10 mouse cellular contexts compared by ENCODE assay signal in genomic region chr9:65156604-65157003, GRCm38 (mm10). TPM values are rescaled to one million over a fixed set of nuclear protein-coding genes. Genes with fewer than 3 reads are reported as not detected.
DNase-seq lines count a peak whose midpoint lies in the region; ATAC-seq and TF ChIP-seq lines count a peak whose summit lies in the region.
"Had no signal": no experiment of that assay in that cellular context is flagged by ENCODE, and none has a peak within 500 bp of the region (broad histone marks: within the 10 kb centered on the region; RNA-seq: fewer than 3 reads in every experiment).

No protein-coding gene starts in this region.

- no peaks in the 10 kb centered on the region for H3K27me3 ChIP-seq in midbrain, embryonic 10.5 days (ENCODE audit: low read depth, poor library complexity, severe bottlenecking)
- H3K27me3 ChIP-seq in midbrain, postnatal 0 days (ENCODE audit: insufficient read depth, low read length) = no peaks in the 10 kb centered on the region
- H3K27me3 ChIP-seq in hindbrain, postnatal 0 days (ENCODE audit: insufficient read depth, low read length) = no peaks in the 10 kb centered on the region

- H3K27ac ChIP-seq in midbrain, embryonic 10.5 days (replicated peaks) = peak overlapping the region; percentile 91
- no peak overlapping the region for H3K27ac ChIP-seq in midbrain, postnatal 0 days (ENCODE audit: low read depth, low read length)
- H3K27ac ChIP-seq in hindbrain, postnatal 0 days = no peak overlapping the region

- peaks cover 80% of the 10 kb centered on the region for H3K36me3 ChIP-seq in midbrain, embryonic 10.5 days
- no peaks in the 10 kb centered on the region for H3K36me3 ChIP-seq in midbrain, postnatal 0 days (ENCODE audit: insufficient read depth, low read length)
- no peaks in the 10 kb centered on the region for H3K36me3 ChIP-seq in hindbrain, postnatal 0 days (ENCODE audit: insufficient read depth, low read length)

- WGBS in midbrain, embryonic 10.5 days = 10% methylated on average over 8 of the region's 8 CpGs
- WGBS in midbrain, postnatal 0 days = 14% methylated on average over 8 of the region's 8 CpGs
- WGBS in hindbrain, postnatal 0 days = 8% methylated on average over 8 of the region's 8 CpGs

- no peak for ATAC-seq in midbrain, postnatal 0 days (ENCODE audit: low FRiP score)
- ATAC-seq in hindbrain, postnatal 0 days = peak; percentile 47; the same call in 1 of the 2 replicates

- no peaks in the 10 kb centered on the region for H3K9me3 ChIP-seq in midbrain, embryonic 10.5 days (replicated peaks)
- no peaks in the 10 kb centered on the region for H3K9me3 ChIP-seq in midbrain, postnatal 0 days (ENCODE audit: low read length)
- H3K9me3 ChIP-seq in hindbrain, postnatal 0 days (ENCODE audit: low read length) = no peaks in the 10 kb centered on the region

- peak; percentile 35 for DNase-seq in adrenal gland, postnatal 14 days
- no peak for DNase-seq in adrenal gland, postnatal 10 days
- DNase-seq in midbrain, embryonic 10.5 days (ENCODE audit: low spot score) = peak; percentile 51
- DNase-seq in midbrain, postnatal 0 days (ENCODE audit: low spot score) = no peak
- DNase-seq in hindbrain, postnatal 0 days (ENCODE audit: low spot score) = no peak
- no peak for DNase-seq in cerebellum, postnatal 25 days
- no peak for DNase-seq in spleen, adult 18-20 months
- no peak for DNase-seq in kidney, postnatal 25 days
- DNase-seq: thymus, postnatal 4 days had no signal

- peak overlapping the region; percentile 34 for H3K4me3 ChIP-seq in midbrain, embryonic 10.5 days
- H3K4me3 ChIP-seq in midbrain, postnatal 0 days (ENCODE audit: low read depth, low read length) = no peak overlapping the region
- H3K4me3 ChIP-seq in hindbrain, postnatal 0 days (ENCODE audit: low read length) = no peak overlapping the region
- H3K4me3 ChIP-seq: myocyte had no signal

- no peak overlapping the region for H3K4me2 ChIP-seq in midbrain, postnatal 0 days (ENCODE audit: low read depth, low read length, poor library complexity, severe bottlenecking)
- H3K4me2 ChIP-seq in hindbrain, postnatal 0 days (ENCODE audit: low read depth, low read length) = no peak overlapping the region

- H3K9ac ChIP-seq in midbrain, postnatal 0 days (replicated peaks; ENCODE audit: low read length, poor library complexity, severe bottlenecking) = no peak overlapping the region; the same call in 1 of the 2 replicates
- no peak overlapping the region for H3K9ac ChIP-seq in hindbrain, postnatal 0 days (replicated peaks; ENCODE audit: low read length)

- TF ChIP-seq CTCF in midbrain, postnatal 0 days (IDR thresholded peaks at IDR 0.05) = no peak
- TF ChIP-seq CTCF in hindbrain, postnatal 0 days (IDR thresholded peaks at IDR 0.05; ENCODE audit: low read depth) = no peak

- peaks cover 100% of the 10 kb centered on the region for H3K4me1 ChIP-seq in midbrain, embryonic 10.5 days
- H3K4me1 ChIP-seq in midbrain, postnatal 0 days (ENCODE audit: insufficient read depth, low read length) = peaks cover 3% of the 10 kb centered on the region; the same call in 1 of the 2 replicates
- peaks cover 16% of the 10 kb centered on the region for H3K4me1 ChIP-seq in hindbrain, postnatal 0 days (ENCODE audit: insufficient read depth, low read length)

RNA-seq across cellular contexts. Expression of gene Igdcc3, which starts 15.6 kb away (rescaled TPM):
- 1.2 and 1.4 TPM in 2 replicates for total RNA-seq in adrenal gland, postnatal 14 days (2021)
- 1 to 10 TPM; 1.2 to 1.7 TPM for total RNA-seq in adrenal gland, postnatal 10 days (2021)
- polyA plus RNA-seq in midbrain, embryonic 10.5 days (2016; fragmentation: Nextera tagmentation; extraction: Ambion mirVana) = 334 and 450 TPM in 2 replicates
- 5.3 and 7.7 TPM in 2 replicates for total RNA-seq in midbrain, postnatal 0 days (2014; rRNA removed)
- 6.4 and 6.6 TPM in 2 replicates for polyA plus RNA-seq in midbrain, postnatal 0 days (2015; fragmentation: Nextera tagmentation; extraction: Ambion mirVana)
- 2.3 and 6.3 TPM in 2 replicates for total RNA-seq in hindbrain, postnatal 0 days (2014; rRNA removed)
- 5.2 and 6.2 TPM in 2 replicates for polyA plus RNA-seq in hindbrain, postnatal 0 days (2015; fragmentation: Nextera tagmentation; extraction: Ambion mirVana)
- polyA plus RNA-seq: myocyte had no signal

RNA-seq across cellular contexts. Expression of gene Parp16, which starts 38.5 kb away (rescaled TPM):
- total RNA-seq in adrenal gland, postnatal 14 days (2021) = 15.2 and 17.3 TPM in 2 replicates
- total RNA-seq in adrenal gland, postnatal 10 days (2021) = 10 to 100 TPM; 12.9 to 19.6 TPM
- 7.2 and 7.9 TPM in 2 replicates for polyA plus RNA-seq in midbrain, embryonic 10.5 days (2016; fragmentation: Nextera tagmentation; extraction: Ambion mirVana)
- total RNA-seq in midbrain, postnatal 0 days (2014; rRNA removed) = 7.5 and 8.0 TPM in 2 replicates
- 7.0 and 7.7 TPM in 2 replicates for polyA plus RNA-seq in midbrain, postnatal 0 days (2015; fragmentation: Nextera tagmentation; extraction: Ambion mirVana)
- 2.6 and 6.7 TPM in 2 replicates for total RNA-seq in hindbrain, postnatal 0 days (2014; rRNA removed)
- 5.9 and 6.3 TPM in 2 replicates for polyA plus RNA-seq in hindbrain, postnatal 0 days (2015; fragmentation: Nextera tagmentation; extraction: Ambion mirVana)

RNA-seq across cellular contexts. Expression of gene Igdcc4, which starts 55.3 kb away (rescaled TPM):
- total RNA-seq in adrenal gland, postnatal 14 days (2021) = 18.3 and 23.2 TPM in 2 replicates
- 10 to 100 TPM; 18.0 to 27.0 TPM for total RNA-seq in adrenal gland, postnatal 10 days (2021)
- 8.9 and 12.6 TPM in 2 replicates for polyA plus RNA-seq in midbrain, embryonic 10.5 days (2016; fragmentation: Nextera tagmentation; extraction: Ambion mirVana)
- 46.6 and 52.9 TPM in 2 replicates for total RNA-seq in midbrain, postnatal 0 days (2014; rRNA removed)
- 11.1 and 11.9 TPM in 2 replicates for polyA plus RNA-seq in midbrain, postnatal 0 days (2015; fragmentation: Nextera tagmentation; extraction: Ambion mirVana)
- 51.1 and 56.8 TPM in 2 replicates for total RNA-seq in hindbrain, postnatal 0 days (2014; rRNA removed)
- 12.2 and 13.2 TPM in 2 replicates for polyA plus RNA-seq in hindbrain, postnatal 0 days (2015; fragmentation: Nextera tagmentation; extraction: Ambion mirVana)

Comparison
In these comparisons a context has a peak if more than half of its experiments do, and no peak if none do; other contexts are left out.
1. DNase-seq: peak in adrenal gland, postnatal 14 days (single experiment) and midbrain, embryonic 10.5 days (single experiment); none in adrenal gland, postnatal 10 days (single experiment), midbrain, postnatal 0 days (single experiment), hindbrain, postnatal 0 days (single experiment), cerebellum, postnatal 25 days (0 of 2), spleen, adult 18-20 months (0 of 2) and kidney, postnatal 25 days (0 of 2).